Mouse (Mus musculus) spleen, embryonic (tissue): ENCODE data around the gene Vrtn.

Experiments
- CTCF ChIA-PET: fragments of 350-600 bp; sonication (Branson Sonifier 250); formaldehyde crosslinking; loops from one replicate; lab custom pipeline; 2022; lab: Charles Lee

The Vrtn gene

GRCm38 (mm10) chr12:84640654-84641053 is at the start of gene Vrtn:
Gene Vrtn (plus strand): TSS chr12:84641019.
- CTCF ChIA-PET: no interaction called here

GRCm38 (mm10) chr12:84598324-84598723 is 42.5 kb upstream of the Vrtn start:
- CTCF ChIA-PET: no interaction called here

- CTCF ChIA-PET: no interaction called here
These were observed 36.8 kb upstream of the Vrtn start for GRCm38 (mm10) chr12:84604001-84604400.

GRCm38 (mm10) chr12:84605860-84606259 is 35.0 kb upstream of the Vrtn start:
- CTCF ChIA-PET: no interaction called here

- CTCF ChIA-PET: no interaction called here
These were observed 29.1 kb upstream of the Vrtn start for GRCm38 (mm10) chr12:84611718-84612117.

GRCm38 (mm10) chr12:84612518-84612917 is 28.3 kb upstream of the Vrtn start:
- CTCF ChIA-PET: no interaction called here

GRCm38 (mm10) chr12:84614001-84614400 is 26.8 kb upstream of the Vrtn start:
- CTCF ChIA-PET: no interaction called here

- CTCF ChIA-PET: no interaction called here
These were observed 26.3 kb upstream of the Vrtn start for GRCm38 (mm10) chr12:84614524-84614923.

- CTCF ChIA-PET: no interaction called here
These were observed 23.7 kb upstream of the Vrtn start, which contains the start of gene Abcd4 for GRCm38 (mm10) chr12:84616977-84617630. Gene Abcd4 (minus strand): TSS chr12:84617413.

GRCm38 (mm10) chr12:84617663-84618062 is 23.2 kb upstream of the Vrtn start:
- CTCF ChIA-PET: no interaction called here

GRCm38 (mm10) chr12:84620975-84621374 is 19.8 kb upstream of the Vrtn start:
- CTCF ChIA-PET: interaction anchor here (0.6 kb wide), 1 partner anchor 1101 kb away, joined by 3 read pairs; no protein-coding TSS in a partner anchor

GRCm38 (mm10) chr12:84624601-84625000 is 16.2 kb upstream of the Vrtn start:
- CTCF ChIA-PET: no interaction called here

- CTCF ChIA-PET: no interaction called here
These were observed 15.7 kb upstream of the Vrtn start for GRCm38 (mm10) chr12:84625116-84625515.

GRCm38 (mm10) chr12:84631867-84632266 is 9.0 kb upstream of the Vrtn start:
- CTCF ChIA-PET: no interaction called here

- CTCF ChIA-PET: no interaction called here
These were observed 566 bp upstream of the Vrtn start for GRCm38 (mm10) chr12:84640253-84640652.

GRCm38 (mm10) chr12:84650234-84650633 is 9.4 kb downstream of the Vrtn start:
- CTCF ChIA-PET: no interaction called here

GRCm38 (mm10) chr12:84653912-84654311 is 13.1 kb downstream of the Vrtn start:
- CTCF ChIA-PET: interaction anchor here (0.8 to 1.7 kb wide), 2 partner anchors 102 to 223 kb away, joined by 3 to 16 read pairs; partner anchors contain the start of gene Ltbp2

GRCm38 (mm10) chr12:84670555-84670954 is 29.7 kb downstream of the Vrtn start:
- CTCF ChIA-PET: interaction anchor here (0.6 kb wide), 1 partner anchor 12 kb away, joined by 3 read pairs; no protein-coding TSS in a partner anchor

GRCm38 (mm10) chr12:84671646-84672045 is 30.8 kb downstream of the Vrtn start:
- CTCF ChIA-PET: no interaction called here

- CTCF ChIA-PET: interaction anchor here (0.6 kb wide), 1 partner anchor 33 kb away, joined by 3 read pairs; no protein-coding TSS in a partner anchor
These were observed 34.1 kb downstream of the Vrtn start for GRCm38 (mm10) chr12:84674666-84675526.

GRCm38 (mm10) chr12:84676011-84676410 is 35.2 kb downstream of the Vrtn start:
- CTCF ChIA-PET: no interaction called here

- CTCF ChIA-PET: no interaction called here
These were observed 43.8 kb downstream of the Vrtn start for GRCm38 (mm10) chr12:84684569-84684968.
